Mouse (Mus musculus): Measurements from ENCODE around the gene Msl2.

DNA sequence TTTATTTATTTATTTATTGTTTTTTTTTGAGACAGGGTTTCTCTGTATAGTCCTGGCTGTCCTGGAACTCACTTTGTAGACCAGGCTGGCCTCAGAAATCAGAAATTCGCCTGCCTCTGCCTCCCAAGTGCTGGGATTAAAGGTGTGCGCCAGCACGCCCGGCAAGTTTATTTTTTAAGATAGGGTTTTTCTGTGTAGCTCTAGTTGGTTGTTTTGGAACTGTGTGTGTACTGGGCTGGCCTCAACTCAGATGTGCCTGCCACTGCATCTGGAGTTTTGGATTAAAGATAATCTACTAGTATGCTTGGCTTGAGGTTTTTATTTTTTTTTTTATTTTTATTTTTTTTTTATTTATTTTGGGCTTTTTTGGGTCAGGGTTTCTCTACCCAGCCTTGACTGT lies 21.5 kb downstream of the Msl2 start:
- TF ChIP-seq HCFC1 (IDR thresholded peaks at IDR 0.05; ENCODE audit: borderline replicate concordance, insufficient read depth, low read length) (no peak), MAFK (IDR thresholded peaks at IDR 0.05; ENCODE audit: insufficient read depth, low read depth, low read length) (no peak), ZC3H11A (IDR thresholded peaks at IDR 0.05; ENCODE audit: borderline replicate concordance, low read depth, low read length) (no peak), ZNF384 (IDR thresholded peaks at IDR 0.05; ENCODE audit: low read depth, low read length) (no peak), CHD2 (IDR thresholded peaks at IDR 0.05; ENCODE audit: low read depth, low read length) (no peak)

Measured in ES-E14 (cell line).